Mouse (Mus musculus): ENCODE measurements around the gene Ifitm5. TPM values are rescaled to one million over a fixed set of nuclear protein-coding genes. Genes with fewer than 3 reads are reported as not detected.

The Ifitm5 gene
- total RNA-seq, 4 experiments from 2014 or later = not detected

DNA sequence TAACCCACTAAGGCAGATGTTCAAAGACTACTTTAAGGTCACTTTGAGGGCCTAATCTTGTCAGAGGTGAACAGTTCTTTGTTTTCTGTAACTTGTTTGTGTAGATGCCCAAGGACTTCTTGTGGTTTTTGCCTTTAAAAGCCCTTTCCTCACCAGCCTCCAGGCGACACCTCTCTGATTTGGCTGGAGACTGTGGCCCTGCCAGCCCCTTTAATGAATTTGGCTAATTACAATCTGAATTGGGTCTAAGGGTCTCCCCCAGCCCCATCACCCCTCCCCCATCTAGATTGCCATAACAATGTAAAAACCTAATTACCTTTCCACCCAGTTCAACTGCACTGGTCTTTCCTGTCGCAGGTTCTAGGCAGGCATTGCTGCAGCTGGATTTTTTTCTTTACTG is 12.6 kb upstream of the Ifitm5 start:
- DNase-seq (ENCODE audit: low spot score in 2 of 2) = no peak

DNA sequence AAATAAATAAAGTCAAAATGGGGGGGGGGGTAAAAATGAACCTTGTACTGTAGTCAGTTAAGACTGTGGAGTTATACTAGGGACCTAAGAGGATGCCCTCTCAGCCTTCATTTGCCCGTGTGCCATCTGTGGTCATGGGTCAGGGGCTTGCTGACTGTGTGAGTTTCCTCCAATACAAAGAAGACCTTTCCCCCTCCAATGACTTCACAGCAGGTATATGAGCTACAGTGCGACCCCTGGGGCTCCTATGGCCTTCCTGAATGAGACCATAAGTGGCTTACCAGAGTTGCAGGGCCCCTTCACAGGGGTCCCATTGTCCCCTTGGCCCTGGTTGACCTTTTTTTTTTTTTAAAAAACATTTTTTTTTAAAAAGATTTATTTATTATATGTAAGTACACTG is 11.3 kb upstream of the Ifitm5 start:
- no peak for DNase-seq (ENCODE audit: low spot score in 2 of 2)

DNA sequence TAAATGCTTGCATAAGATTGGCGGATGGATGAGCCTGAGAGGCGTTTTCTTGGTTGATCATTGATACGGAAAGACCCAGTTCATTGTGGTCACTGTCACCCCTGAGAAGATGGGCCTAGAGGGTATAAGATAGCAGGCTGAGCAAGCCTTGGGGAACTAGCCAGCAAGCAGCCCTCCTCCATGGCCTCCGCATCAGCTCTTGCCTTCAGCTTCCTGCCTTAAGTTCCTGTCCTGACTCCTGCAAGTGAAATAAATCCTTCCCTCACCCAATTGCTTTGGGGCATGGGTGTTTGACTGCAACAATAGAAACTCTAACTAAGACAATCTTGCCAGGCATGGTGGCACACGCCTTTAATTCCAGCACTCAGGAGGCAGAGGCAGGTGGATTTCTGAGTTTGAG is 9.9 kb upstream of the Ifitm5 start:
- no peak for DNase-seq (ENCODE audit: low spot score in 2 of 2)

DNA sequence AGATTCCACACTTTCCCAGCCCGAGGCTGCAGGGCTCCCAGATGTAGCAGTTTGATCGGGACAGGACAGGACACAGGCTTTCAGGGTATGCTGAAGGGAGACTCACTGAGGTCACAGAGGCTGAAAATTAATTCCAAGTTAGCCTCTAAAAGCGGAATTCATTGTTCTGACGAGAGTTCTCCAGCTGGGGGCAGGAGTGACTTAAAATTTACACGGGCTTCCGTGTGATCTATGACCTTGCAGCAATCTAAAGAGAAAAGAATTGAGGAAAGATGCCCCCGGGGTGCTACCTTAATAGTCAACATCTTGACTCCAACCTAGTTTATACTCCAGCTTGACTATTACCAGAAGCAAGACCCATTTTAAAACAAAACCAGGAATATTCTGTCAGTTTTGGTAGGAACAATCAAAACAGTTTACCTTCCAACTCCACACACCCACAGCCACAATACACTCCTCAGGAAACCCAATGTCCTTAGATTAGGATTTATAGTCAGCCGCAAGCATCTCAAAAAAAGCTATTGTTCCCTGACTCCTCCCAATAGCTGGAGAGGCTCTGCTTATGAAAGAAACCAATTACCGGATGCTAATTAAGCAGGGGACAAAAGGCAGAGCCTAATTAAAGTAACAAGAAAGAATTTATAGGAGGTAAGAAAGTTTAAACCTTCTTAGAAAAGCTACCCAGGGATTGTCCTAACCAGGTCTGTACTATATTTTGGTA is 9.2 kb upstream of the Ifitm5 start:
- DNase-seq (ENCODE audit: low spot score in 2 of 2) = peak in 1 of 2 experiments; percentile 25

DNA sequence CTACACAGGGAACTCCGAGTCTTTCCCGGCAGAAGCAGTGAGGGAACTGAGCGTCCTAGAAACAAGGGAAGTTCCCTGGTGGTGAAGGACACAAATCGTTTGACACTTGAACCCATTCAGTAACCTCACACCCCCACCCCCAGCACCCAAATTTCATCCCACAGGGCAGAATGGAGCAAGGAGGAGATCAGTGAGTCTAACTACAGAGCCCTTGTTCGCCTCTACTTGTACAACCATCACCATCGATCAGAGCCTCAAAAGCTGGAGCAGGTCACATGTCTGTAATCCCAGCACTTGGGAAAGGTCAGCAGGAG is 6.4 kb upstream of the Ifitm5 start:
- no peak for DNase-seq (ENCODE audit: low spot score in 2 of 2)

DNA sequence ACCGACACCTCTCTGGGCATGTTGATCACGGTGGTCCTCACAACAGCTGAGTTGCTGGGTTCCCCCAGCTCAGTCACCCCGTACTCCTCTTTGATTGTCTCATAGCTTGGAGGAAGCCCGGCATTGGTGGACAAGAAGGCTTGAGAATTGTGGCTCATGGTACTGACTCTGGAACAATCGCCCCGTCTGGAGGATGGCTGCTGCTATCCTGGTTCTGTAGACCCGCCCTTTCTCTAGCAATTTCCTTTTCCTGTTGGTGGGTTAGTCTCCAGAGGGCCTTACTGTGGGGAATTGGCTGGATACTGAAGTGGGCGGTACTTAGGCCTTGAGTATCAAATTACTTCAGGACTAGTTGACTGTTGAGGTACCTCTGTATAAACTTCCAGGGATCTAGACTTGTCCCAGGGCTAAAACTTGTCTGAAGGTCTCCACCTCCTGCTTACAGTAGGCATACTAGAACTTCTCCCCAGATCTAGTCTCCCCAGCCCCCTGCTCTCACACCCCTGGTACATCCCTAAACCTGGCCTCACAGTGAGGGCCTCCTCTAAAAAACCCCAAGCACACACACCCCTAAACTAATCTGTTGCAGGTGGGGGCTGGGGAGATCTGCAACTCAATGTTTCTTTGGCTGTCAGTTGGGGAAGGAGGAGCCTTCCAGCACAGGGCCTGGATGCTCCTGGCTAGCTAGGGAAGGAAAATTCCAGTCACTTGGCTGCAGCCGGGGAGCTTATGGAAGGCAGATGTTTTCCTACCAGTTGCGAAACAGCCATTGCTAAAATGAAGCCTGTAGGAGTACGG is 5.9 kb upstream of the Ifitm5 start, which contains the start of the genes Gm45717 and Ifitm2:
Gene Gm45717 (minus strand): TSS at position 180 of the 798 bp plus-strand sequence.
Gene Ifitm2 (minus strand): TSS at position 230 of the 798 bp plus-strand sequence.
- peak in 1 of 2 experiments; percentile 28 for DNase-seq (ENCODE audit: low spot score in 2 of 2)

DNA sequence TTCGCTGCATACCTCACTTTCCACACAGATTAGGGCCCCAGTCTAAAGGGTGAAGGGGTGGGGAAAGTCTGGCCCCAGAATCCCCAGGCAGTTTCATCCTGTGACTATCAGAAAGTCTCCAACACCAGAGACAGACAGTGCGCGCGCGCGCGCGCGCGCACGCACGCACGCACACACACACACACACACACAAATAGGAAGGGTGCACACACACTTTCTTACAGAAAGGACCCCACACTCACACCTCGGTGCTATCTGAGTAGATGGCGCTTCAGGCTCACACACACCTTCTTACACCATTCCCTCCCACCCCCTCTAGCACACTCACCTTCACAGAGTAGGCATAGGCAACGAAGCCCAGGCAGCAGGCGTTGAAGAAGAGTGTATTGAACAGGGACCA is 5.3 kb upstream of the Ifitm5 start:
- no peak for DNase-seq (ENCODE audit: low spot score in 2 of 2)

DNA sequence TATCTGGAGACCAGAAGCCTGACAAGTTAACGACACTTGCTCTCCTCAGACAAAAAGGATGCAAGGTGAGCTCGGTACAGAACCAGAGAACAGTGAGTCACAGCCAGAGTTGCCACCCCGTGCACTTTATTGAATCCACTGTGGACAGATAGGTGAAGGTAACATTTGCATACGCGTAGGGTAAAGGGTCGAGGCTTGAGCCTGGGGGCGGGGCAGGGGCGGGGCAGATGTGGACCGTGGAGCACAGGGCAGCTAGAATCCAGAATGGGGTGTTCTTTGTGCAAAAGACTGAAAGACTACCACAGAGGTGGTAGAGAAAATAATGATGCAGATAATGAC is 4.6 kb upstream of the Ifitm5 start:
- no peak for DNase-seq (ENCODE audit: low spot score in 2 of 2)

DNA sequence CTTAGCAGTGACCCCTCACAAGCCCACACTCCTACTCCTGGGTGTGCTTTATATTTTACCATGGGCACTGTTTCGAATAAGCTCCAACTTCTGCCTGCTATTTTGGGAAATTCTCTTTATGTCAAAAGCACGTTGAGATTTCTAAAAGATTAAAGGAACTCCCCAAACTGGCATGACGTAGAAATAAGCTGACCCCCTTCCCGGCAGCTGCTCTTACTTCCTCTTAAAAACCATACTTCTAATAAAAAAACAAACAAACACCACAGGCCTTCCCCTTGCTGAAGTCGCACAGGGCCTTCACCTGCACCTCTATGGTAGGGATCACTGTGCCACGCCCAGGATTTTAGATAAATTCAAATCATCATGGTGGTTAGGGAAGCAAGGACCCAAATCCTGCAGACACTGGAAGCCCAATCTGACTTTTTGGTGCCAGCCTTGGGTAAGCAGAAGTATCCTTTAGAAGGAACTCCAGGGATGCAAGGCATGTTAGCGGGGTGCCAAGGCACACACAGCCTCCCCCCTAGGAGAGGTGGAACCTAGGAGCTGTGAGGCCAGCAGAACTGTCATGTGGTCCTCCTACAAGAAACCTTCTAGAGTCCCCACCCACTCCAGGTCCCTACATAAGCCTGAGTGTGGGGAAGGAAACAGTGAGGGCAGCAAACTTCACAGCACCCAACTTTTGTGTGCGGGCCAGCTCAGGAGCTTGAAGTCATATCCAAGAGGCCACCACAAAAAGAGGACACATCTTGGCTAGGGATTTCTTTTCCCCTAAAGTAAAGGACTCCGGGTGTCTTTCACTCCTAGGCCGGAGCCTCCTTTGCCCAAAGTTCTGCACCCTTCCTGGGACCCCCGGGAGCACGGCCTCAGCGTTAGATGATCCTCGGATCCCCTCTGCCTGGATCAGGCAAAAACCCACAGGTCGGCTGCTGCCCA is 4.0 kb upstream of the Ifitm5 start:
- DNase-seq (ENCODE audit: low spot score in 2 of 2) = no peak

DNA sequence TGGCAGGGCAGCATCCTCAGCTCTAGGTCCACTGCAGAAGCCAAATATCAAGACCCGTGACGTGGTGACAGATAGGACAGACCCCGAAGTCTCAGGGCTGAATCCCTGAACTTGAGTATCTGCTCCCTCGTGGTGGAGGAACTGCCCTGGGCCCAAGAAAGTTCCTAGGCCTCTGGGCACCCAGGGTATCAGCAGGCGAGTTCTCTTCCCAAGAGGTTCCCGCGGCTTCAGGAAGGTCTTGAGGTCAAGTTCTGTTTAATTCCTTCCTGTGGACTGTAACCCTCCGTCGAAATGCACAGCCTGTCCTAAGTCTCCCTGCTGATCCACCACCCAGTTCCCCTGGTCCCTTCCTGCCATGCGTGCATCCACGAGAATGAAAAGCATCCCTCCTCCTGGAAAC is 3.0 kb upstream of the Ifitm5 start:
- DNase-seq (ENCODE audit: low spot score in 2 of 2) = no peak

DNA sequence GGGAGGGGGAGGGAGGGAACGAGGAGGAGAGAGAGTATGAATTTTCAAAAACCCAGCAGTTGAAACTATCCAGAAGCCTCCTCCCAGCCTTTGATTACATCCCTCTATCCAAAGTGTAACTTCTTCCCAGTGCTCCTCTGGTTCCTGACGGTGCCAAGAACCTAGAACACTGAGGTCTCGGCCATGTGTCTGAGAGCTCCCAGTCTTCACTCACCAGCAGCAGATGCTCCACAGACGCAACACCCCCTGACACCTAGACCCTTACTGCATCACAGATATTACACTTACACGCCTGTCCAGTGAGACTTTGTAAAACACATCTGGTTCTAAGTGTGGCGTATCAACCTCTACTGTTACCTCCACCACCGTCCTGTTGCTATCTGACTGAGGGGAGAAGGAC is 2.4 kb upstream of the Ifitm5 start:
- no peak for DNase-seq (ENCODE audit: low spot score in 2 of 2)

DNA sequence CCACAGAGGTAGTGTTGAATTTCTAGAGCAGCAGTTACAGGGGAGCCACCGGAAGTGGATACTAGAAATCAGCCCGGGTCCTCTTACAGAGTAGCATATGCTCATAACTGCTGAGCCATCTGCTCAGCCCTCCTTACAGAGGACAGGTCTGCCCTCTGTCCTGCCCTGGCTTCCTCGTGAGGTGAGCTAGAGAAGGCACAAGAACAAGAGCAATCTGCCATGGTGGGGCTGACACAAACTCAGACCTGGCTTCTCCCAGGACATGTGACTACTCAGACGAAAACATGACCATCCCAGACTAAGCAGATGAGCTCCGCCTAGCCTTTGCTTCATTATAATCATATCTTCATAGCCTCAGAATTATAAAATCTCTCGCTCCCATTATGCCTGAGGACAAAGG is 1.7 kb upstream of the Ifitm5 start:
- no peak for DNase-seq (ENCODE audit: low spot score in 2 of 2)

DNA sequence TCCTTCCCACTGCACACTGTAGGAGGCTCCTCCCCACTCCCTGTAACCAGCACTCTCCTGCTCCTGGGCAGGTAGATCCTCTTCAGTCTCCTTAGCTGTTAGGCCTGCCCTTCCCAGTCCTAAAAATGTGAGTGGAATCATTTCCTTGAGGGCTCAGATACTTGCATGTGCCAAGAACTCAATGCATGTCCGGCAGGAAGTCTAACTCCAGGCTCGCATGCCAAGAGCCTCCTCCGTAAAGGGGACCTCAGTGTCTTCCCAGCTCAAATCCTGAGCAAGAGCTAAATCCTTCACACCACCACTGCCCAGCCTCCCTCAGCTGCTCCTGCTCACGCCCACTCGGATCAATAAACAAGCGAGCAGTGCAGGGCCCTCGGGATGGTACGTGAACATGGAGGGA is 960 bp upstream of the Ifitm5 start:
- DNase-seq (ENCODE audit: low spot score in 2 of 2) = no peak

DNA sequence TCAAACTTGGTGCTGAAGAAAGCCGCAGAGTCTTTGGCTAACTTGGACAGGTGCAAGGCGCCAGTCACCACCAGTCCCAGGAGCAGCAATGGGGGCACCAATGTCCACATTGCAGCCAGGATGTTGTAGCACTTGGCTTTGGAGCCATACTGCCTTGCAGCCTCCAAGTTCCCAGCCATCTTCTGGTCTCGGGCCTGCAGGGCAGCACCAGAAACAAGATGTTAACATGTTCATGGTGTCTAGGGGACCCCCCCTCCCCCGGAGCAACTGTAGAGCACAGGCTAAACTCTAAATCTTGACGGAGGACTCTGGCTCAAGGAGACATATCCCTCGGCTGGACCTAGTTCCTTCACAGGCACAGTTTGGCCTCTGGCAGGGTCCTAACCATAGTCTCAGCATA is 836 bp downstream of the Ifitm5 start:
- no peak for DNase-seq (ENCODE audit: low spot score in 2 of 2)

DNA sequence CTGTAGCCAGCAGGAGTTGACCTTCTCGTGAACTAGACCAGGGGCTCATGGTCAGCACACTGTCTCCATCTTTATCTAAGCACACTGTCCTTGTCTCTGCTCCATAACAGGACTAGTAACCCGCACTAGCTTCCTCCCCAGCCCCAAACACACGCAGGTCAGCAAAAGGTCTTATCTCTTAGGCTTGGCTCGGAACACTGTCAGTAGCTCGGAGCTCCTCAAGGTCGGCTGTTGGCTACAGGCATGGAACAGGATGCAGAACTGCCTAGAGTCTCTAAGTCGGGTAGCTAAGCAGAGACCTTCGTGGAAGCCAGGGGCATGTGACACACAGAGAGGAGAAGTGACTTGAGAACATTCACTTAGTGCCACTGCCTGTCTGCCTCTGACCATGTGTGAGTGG is 1.9 kb downstream of the Ifitm5 start:
- no peak for DNase-seq (ENCODE audit: low spot score in 2 of 2)

DNA sequence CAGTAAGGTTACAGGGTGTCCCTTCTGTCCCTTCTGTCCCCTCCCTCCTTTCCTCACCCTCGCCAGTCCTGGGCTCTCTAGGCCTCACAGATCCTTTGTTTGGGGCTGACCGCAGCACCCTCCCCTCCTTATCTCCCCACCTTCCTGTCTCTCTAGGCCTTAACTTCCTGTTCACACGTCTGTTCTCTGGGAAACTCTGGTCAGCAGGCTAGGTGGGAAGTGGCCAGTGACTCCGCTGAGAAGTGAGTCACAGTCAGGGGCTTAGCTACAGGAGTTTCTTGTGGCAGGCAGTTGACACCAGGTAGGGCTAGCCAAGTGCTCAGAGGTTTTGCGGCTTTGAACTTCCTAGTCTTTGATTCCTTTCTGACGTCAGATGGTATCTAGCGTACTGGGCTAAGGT is 3.1 kb downstream of the Ifitm5 start:
- no peak for DNase-seq (ENCODE audit: low spot score in 2 of 2)

DNA sequence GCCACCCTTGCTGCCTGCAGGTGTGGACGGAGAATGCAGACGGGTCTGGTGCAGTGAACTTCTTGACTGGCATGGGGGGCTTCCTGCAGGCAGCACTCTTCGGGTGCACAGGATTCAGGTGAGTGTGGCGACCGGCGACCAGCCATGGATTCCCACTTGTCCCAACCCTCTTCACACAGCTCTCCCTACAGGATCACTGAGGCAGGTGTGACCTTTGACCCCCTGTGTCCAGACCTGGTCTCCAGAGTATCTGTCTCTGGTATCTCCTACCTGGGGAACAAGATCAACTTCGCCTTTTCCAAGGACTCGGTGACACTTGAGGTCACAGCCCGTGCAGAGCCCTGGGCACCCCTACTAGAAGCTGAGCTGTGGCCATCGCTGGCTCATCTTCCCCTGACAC is 3.8 kb downstream of the Ifitm5 start:
- DNase-seq (ENCODE audit: low spot score in 2 of 2) = no peak

DNA sequence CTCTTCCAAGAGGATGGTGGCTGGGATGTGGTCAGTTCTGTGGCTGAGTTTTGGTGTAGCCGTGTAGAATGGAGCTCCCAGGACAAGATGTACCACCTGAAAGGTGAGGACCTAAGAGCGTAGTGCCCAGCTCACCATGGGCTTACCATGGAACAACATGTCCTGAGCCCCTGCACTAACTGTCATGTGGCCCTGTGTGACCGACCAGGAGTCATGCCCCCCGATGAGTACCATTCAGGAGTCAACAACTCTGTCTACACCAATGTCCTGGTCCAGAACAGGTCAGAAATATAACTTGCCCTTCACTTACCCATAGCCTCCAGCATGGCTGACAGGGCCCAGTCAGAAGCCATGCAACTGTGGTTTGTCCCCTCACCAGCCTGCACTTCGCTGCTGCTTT is 4.8 kb downstream of the Ifitm5 start:
- no peak for DNase-seq (ENCODE audit: low spot score in 2 of 2)

DNA sequence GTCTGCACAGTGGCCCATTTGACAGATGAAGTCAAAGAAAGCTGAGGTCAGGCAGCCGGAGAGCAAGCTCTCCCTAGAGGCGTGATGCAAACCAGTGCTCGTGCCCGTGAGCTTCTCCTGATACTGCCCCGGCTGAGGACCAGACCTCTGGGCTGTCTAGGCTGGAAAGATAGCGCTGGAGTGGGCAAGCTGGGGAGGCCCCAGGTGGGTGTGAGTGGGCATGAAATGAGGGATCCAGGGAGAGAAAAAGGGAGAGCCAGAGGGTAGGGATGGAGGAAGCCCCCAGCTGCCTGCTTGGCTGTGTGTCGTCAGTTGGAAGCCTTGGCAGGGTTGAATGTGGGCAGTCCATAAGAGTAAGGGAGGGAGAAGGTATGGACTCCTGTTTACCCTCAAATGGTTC is 5.9 kb downstream of the Ifitm5 start:
- DNase-seq (ENCODE audit: low spot score in 2 of 2) = no peak

DNA sequence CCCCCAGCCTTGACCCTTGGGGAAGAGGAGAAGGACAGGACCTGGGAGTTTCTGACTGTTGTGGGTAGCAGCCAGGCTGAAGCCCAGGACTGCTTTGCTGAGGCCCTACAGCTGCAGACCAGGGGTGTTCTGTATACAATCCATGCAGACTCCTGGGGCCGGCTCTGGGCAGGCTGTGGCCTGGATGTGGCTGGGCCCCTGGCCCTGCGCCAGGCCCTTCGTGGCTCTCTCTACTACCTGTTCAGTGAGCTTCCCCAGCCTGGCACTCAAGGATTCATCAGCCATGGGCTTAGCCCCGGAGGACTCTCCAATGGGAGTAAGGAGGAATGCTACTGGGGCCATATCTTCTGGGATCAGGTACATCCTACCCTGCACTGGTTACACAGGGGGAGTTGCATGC is 6.7 kb downstream of the Ifitm5 start:
- DNase-seq (ENCODE audit: low spot score in 2 of 2) = no peak

DNA sequence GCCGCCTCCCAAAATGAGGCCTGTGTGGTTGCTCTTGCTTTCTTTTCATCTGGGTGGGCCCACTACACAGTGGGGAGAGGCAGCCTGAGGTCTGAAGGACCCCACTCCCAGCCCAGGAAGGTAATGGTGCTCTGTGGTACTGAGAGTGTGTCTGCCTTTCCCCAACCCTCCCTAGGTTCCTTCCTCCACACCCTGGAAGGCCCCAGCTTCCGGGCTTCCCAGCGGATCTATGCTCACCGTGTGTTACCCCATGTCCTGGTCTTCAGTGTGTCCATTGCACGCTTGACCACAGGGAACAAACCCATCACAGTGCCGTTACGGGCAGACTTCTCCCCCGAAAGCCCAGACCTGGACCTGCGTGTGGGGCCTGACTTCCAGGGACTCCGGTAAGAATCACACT is 7.3 kb downstream of the Ifitm5 start:
- DNase-seq (ENCODE audit: low spot score in 2 of 2) = no peak

DNA sequence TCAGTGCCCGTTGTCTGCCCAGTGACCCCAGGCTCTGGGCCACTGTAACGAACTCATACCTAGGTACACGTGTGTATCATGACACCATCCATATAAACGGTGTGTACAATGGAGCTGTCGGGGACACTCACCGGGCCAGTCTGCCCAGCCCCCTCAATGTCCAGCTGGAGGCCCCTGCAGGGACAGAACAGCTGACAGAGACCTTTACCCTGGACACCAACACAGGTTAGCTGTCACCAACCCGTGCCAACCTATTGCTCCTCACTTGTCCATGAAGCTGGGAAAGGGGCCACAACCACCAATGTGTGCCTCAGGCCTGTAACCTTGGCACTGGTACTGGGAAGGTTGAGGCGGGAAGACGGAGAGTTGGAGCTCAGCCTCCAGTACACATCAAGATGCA is 7.8 kb downstream of the Ifitm5 start:
- DNase-seq (ENCODE audit: low spot score in 2 of 2) = no peak
